Mouse (Mus musculus): Measurements from ENCODE around the gene Ccdc84.

- TF ChIP-seq TAL1 (IDR thresholded peaks at IDR 0.05; ENCODE audit: low read length) (no peak), GATA1 (IDR thresholded peaks at IDR 0.05; ENCODE audit: low read length) (no peak)
Observed at GRCm38 (mm10) chr9:44378153-44378730, 40.1 kb downstream of the Ccdc84 start.

Measured in erythroblast, embryonic 14.5 days (primary cell).